9 mouse cellular contexts compared by ENCODE assay signal in genomic region chr5:113323784-113324638, GRCm38 (mm10). TPM values are rescaled to one million over a fixed set of nuclear protein-coding genes. Genes with fewer than 3 reads are reported as not detected.
A peak's percentile ranks its signal among the peaks of the same experiment; 100 is the strongest.
DNase-seq lines count a peak whose midpoint lies in the region; ATAC-seq and TF ChIP-seq lines count a peak whose summit lies in the region.
"Had no signal": no experiment of that assay in that cellular context is flagged by ENCODE, and none has a peak within 500 bp of the region (broad histone marks: within the 10 kb centered on the region; RNA-seq: fewer than 3 reads in every experiment).

No protein-coding gene starts in this region.

- in situ Hi-C loops in ES-E14 (cut with MboI; ENCODE audit: low sequenced_read_pairs in 2 of 2, unreplicated experiment in 2 of 2): no loop called here

- TF ChIP-seq CTCF in lung, postnatal 0 days (IDR thresholded peaks at IDR 0.05): no peak; the same call in 1 of the 2 replicates

- no peak for ATAC-seq in forebrain, embryonic 16.5 days
- ATAC-seq in hindbrain, embryonic 16.5 days: no peak
- peak; percentile 54; the same call in 1 of the 2 replicates for ATAC-seq in lung, postnatal 0 days

- 3% methylated on average over 38 of the region's 38 CpGs for WGBS in forebrain, embryonic 16.5 days
- 4% methylated on average over 38 of the region's 38 CpGs for WGBS in hindbrain, embryonic 16.5 days
- WGBS in lung, postnatal 0 days: 4% methylated on average over 38 of the region's 38 CpGs

- TF ChIP-seq EP300 in lung, postnatal 0 days (IDR thresholded peaks at IDR 0.05): no peak

- H3K27me3 ChIP-seq in forebrain, embryonic 16.5 days (replicated peaks; ENCODE audit: control insufficient read depth, insufficient read depth, low read length): no peaks in the 10 kb centered on the region; the same call in 1 of the 2 replicates
- H3K27me3 ChIP-seq in hindbrain, embryonic 16.5 days (replicated peaks; ENCODE audit: control insufficient read depth, insufficient read depth, low read length): peaks cover 2% of the 10 kb centered on the region; the same call in 1 of the 2 replicates
- H3K27me3 ChIP-seq in lung, postnatal 0 days (replicated peaks; ENCODE audit: insufficient read depth, low read length): 0 out of 2 replicates have a peak, but pooled peaks cover 3% of the 10 kb centered on the region

- peaks cover 16% of the 10 kb centered on the region for H3K36me3 ChIP-seq in ES-E14 (ENCODE audit: control insufficient read depth, insufficient read depth, low read length, poor library complexity, severe bottlenecking)
- H3K36me3 ChIP-seq in forebrain, embryonic 16.5 days (ENCODE audit: control insufficient read depth, insufficient read depth): no peaks in the 10 kb centered on the region
- H3K36me3 ChIP-seq in hindbrain, embryonic 16.5 days (ENCODE audit: control insufficient read depth, insufficient read depth, low read length): no peaks in the 10 kb centered on the region
- H3K36me3 ChIP-seq in lung, postnatal 0 days (ENCODE audit: insufficient read depth, low read length): no peaks in the 10 kb centered on the region

- no peaks in the 10 kb centered on the region for H3K9me3 ChIP-seq in ES-E14 (ENCODE audit: control insufficient read depth, insufficient read depth, low read depth, low read length)
- H3K9me3 ChIP-seq in forebrain, embryonic 16.5 days (ENCODE audit: control insufficient read depth, low read length): peaks cover 5% of the 10 kb centered on the region; the same call in 1 of the 2 replicates
- peaks cover 2% of the 10 kb centered on the region for H3K9me3 ChIP-seq in hindbrain, embryonic 16.5 days (ENCODE audit: control insufficient read depth, low read length)
- 0 out of 2 replicates have a peak, but pooled peaks cover 2% of the 10 kb centered on the region for H3K9me3 ChIP-seq in lung, postnatal 0 days (ENCODE audit: low read length)

- DNase-seq in adrenal gland, adult 2 months: peak; percentile 13
- DNase-seq in adrenal gland, adult 8-10 months: no peak
- peak; percentile 83 for DNase-seq in ES-E14 (ENCODE audit: low read depth, low spot score)
- peak; percentile 37 for DNase-seq in lung, postnatal 0 days (ENCODE audit: low spot score)
- peak; percentile 54 for DNase-seq in testis, postnatal 10 days (ENCODE audit: low spot score)
- DNase-seq in natural killer cell, adult 2 months (ENCODE audit: low spot score in 2 of 2): no peak

- H3K4me2 ChIP-seq in forebrain, embryonic 16.5 days (ENCODE audit: low read length): peak overlapping the region; percentile 50
- H3K4me2 ChIP-seq in hindbrain, embryonic 16.5 days (ENCODE audit: low read length): peak overlapping the region; percentile 62
- peak overlapping the region; percentile 53 for H3K4me2 ChIP-seq in lung, postnatal 0 days (replicated peaks; ENCODE audit: low read depth, low read length)

- H3K4me3 ChIP-seq in ES-E14 (ENCODE audit: insufficient read depth in 1 of 2, low read depth in 1 of 2, low read length in 2 of 2, poor library complexity in 1 of 2, severe bottlenecking in 1 of 2): peak overlapping the region; percentile 86 to 89
- H3K4me3 ChIP-seq in forebrain, embryonic 16.5 days (replicated peaks; ENCODE audit: low read length): peak overlapping the region; percentile 32
- peak overlapping the region; percentile 33 for H3K4me3 ChIP-seq in hindbrain, embryonic 16.5 days (ENCODE audit: low read length)
- peak overlapping the region; percentile 32 for H3K4me3 ChIP-seq in lung, postnatal 0 days (ENCODE audit: low read depth, low read length)
- H3K4me3 ChIP-seq: erythroblast, embryonic 14.5 days had no signal

- H3K9ac ChIP-seq in ES-E14 (ENCODE audit: insufficient read depth, low read depth, low read length, poor library complexity, severe bottlenecking): peak overlapping the region; percentile 86
- H3K9ac ChIP-seq in forebrain, embryonic 16.5 days (replicated peaks; ENCODE audit: low read depth, low read length): peak overlapping the region; percentile 34; the same call in 1 of the 2 replicates
- peak overlapping the region; percentile 54 for H3K9ac ChIP-seq in hindbrain, embryonic 16.5 days (ENCODE audit: low read depth, low read length)
- H3K9ac ChIP-seq in lung, postnatal 0 days (replicated peaks; ENCODE audit: low read depth): no peak overlapping the region

- H3K27ac ChIP-seq in ES-E14 (ENCODE audit: insufficient read depth, low read depth, low read length, poor library complexity, severe bottlenecking): peak overlapping the region; percentile 96
- no peak overlapping the region for H3K27ac ChIP-seq in forebrain, embryonic 16.5 days (ENCODE audit: low read length)
- no peak overlapping the region for H3K27ac ChIP-seq in hindbrain, embryonic 16.5 days (ENCODE audit: low read depth, low read length)
- H3K27ac ChIP-seq in lung, postnatal 0 days (ENCODE audit: low read length): no peak overlapping the region

- peaks cover 8 to 31% of the 10 kb centered on the region in 2 experiments for H3K4me1 ChIP-seq in ES-E14 (ENCODE audit: control insufficient read depth in 2 of 2, insufficient read depth in 2 of 2, low read length in 2 of 2, poor library complexity in 1 of 2)
- H3K4me1 ChIP-seq in forebrain, embryonic 16.5 days (replicated peaks; ENCODE audit: control insufficient read depth, insufficient read depth, low read length): peaks cover 6% of the 10 kb centered on the region; the same call in 1 of the 2 replicates
- H3K4me1 ChIP-seq in hindbrain, embryonic 16.5 days (ENCODE audit: control insufficient read depth, insufficient read depth, low read depth, low read length): peaks cover 7% of the 10 kb centered on the region
- no peaks in the 10 kb centered on the region for H3K4me1 ChIP-seq in lung, postnatal 0 days (ENCODE audit: insufficient read depth, low read depth, low read length)

TF ChIP-seq in ES-E14, 5 proteins besides CTCF, POLR2A, EP300 and RAD21:
- peak; percentile 38; the same call in 1 of the 2 replicates for TF ChIP-seq MAFK (IDR thresholded peaks at IDR 0.05; ENCODE audit: insufficient read depth, low read depth, low read length)
- TF ChIP-seq CHD2 (IDR thresholded peaks at IDR 0.05; ENCODE audit: low read depth, low read length): no peak
TF ChIP-seq in ES-E14: peak in this region for 1.

RNA-seq across cellular contexts. Expression of gene Sgsm1, which starts 13.4 kb away (rescaled TPM):
- 10 to 100 TPM in 1 of 2 experiments, 1 to 10 TPM in 1; 8.4 to 12.7 TPM for total RNA-seq in adrenal gland, adult 2 months (2021)
- 4.3 and 5.5 TPM in 2 replicates for polyA plus RNA-seq in adrenal gland, adult 2 months (2012; rRNA removed)
- total RNA-seq in adrenal gland, adult 8-10 months (2022): 10 to 100 TPM; 14.8 to 23.5 (median 18.8) TPM
- total RNA-seq in ES-E14 (2012; rRNA removed): 7.1 and 11.6 TPM in 2 replicates
- polyA plus RNA-seq in forebrain, embryonic 16.5 days (2015; fragmentation: Nextera tagmentation; extraction: Ambion mirVana): 15.8 and 19.2 TPM in 2 replicates
- 19.4 and 23.0 TPM in 2 replicates for polyA plus RNA-seq in hindbrain, embryonic 16.5 days (2015; fragmentation: Nextera tagmentation; extraction: Ambion mirVana)
- 1.2 and 1.5 TPM in 2 replicates for polyA plus RNA-seq in lung, postnatal 0 days (2015; fragmentation: Nextera tagmentation; extraction: Ambion mirVana)
- polyA plus RNA-seq: erythroblast, embryonic 14.5 days had no signal

RNA-seq across cellular contexts. Expression of gene Aym1, which starts 33.1 kb away (rescaled TPM):
- total RNA-seq in adrenal gland, adult 2 months (2021): not detected
- not detected in 2 replicates for polyA plus RNA-seq in adrenal gland, adult 2 months (2012; rRNA removed)
- total RNA-seq in adrenal gland, adult 8-10 months (2022): not detected
- 1.3 TPM in 1 of 2 replicates, not detected in the other for total RNA-seq in ES-E14 (2012; rRNA removed)
- not detected in 2 replicates for polyA plus RNA-seq in forebrain, embryonic 16.5 days (2015; fragmentation: Nextera tagmentation; extraction: Ambion mirVana)
- not detected in 2 replicates for polyA plus RNA-seq in hindbrain, embryonic 16.5 days (2015; fragmentation: Nextera tagmentation; extraction: Ambion mirVana)
- not detected in 2 replicates for polyA plus RNA-seq in lung, postnatal 0 days (2015; fragmentation: Nextera tagmentation; extraction: Ambion mirVana)
- polyA plus RNA-seq: erythroblast, embryonic 14.5 days had no signal

Comparison
In these comparisons a context has a peak if more than half of its experiments do, and no peak if none do; other contexts are left out.
1. DNase-seq: peak in adrenal gland, adult 2 months (single experiment), ES-E14 (single experiment), lung, postnatal 0 days (single experiment) and testis, postnatal 10 days (single experiment); none in adrenal gland, adult 8-10 months (single experiment) and natural killer cell, adult 2 months (0 of 2).
2. H3K4me3 ChIP-seq: peak in every context shown above with its lines; median percentile 88 in ES-E14; 33 in hindbrain, embryonic 16.5 days; 32 in forebrain, embryonic 16.5 days; 32 in lung, postnatal 0 days.
3. Peak in every context shown above with its lines, with median percentiles within 50 percentile points of each other: H3K4me2 ChIP-seq.